17 mouse cellular contexts compared by ENCODE assay signal in the genomic region with DNA sequence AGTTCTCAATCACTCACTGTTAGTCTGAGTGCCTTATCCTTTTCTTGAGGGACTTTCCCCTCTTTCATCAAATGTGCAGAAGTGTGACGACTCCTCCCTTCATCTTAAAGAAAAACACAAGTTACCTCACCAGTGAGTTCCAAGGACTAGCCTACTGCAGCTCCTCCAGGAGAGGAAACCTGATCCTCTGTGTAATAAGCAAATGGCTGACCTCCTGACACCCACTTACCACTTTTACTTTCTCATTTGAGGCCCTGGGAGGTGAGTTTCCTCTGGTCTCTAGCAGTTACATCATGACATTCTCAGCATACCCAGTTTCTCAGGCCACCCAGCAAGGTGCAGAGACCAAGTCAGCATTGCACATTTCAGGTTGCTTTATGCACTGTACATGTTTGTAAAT.
DNase-seq lines count a peak whose midpoint lies in the region; ATAC-seq and TF ChIP-seq lines count a peak whose summit lies in the region.
"Had no signal": no experiment of that assay in that cellular context is flagged by ENCODE, and none has a peak within 500 bp of the region (broad histone marks: within the 10 kb centered on the region; RNA-seq: fewer than 3 reads in every experiment).

No protein-coding gene starts in this region.

- no peak for TF ChIP-seq CTCF in kidney, postnatal 0 days (IDR thresholded peaks at IDR 0.05; ENCODE audit: low read depth)
- TF ChIP-seq CTCF in Patski (IDR thresholded peaks at IDR 0.05) = no peak

- DNase-seq in kidney, postnatal 0 days (ENCODE audit: low spot score) = peak; percentile 82
- DNase-seq in kidney, adult 9 months = no peak
- peak; percentile 19 for DNase-seq in Patski (ENCODE audit: low read depth, low spot score)
- DNase-seq in embryonic facial prominence, embryonic 10.5 days (ENCODE audit: low spot score) = peak; percentile 68
- DNase-seq in adrenal gland, adult (ENCODE audit: inconsistent age in 2 of 2, low spot score in 1 of 2) = no peak
- no peak for DNase-seq in frontal cortex, postnatal 14 days (ENCODE audit: low spot score in 2 of 2)
- DNase-seq: cerebellum, postnatal 36 days; gastrocnemius, postnatal 14 days; heart, postnatal 36 days; kidney, adult 18-20 months; liver, postnatal 0 days; right cerebral cortex, postnatal 4 days had no signal

- 0% methylated on average over 1 of the region's 1 CpGs for WGBS in kidney, postnatal 0 days
- WGBS in embryonic facial prominence, embryonic 10.5 days = 4% methylated on average over 1 of the region's 1 CpGs
- WGBS in limb, embryonic 13.5 days = 10% methylated on average over 1 of the region's 1 CpGs

- no peak overlapping the region for H3K4me2 ChIP-seq in kidney, postnatal 0 days (ENCODE audit: low read length)
- H3K4me2 ChIP-seq in limb, embryonic 13.5 days (replicated peaks) = no peak overlapping the region
- H3K4me2 ChIP-seq: midbrain, embryonic 12.5 days had no signal

- no peaks in the 10 kb centered on the region for H3K9me3 ChIP-seq in kidney, postnatal 0 days (replicated peaks; ENCODE audit: low read length)
- H3K9me3 ChIP-seq in embryonic facial prominence, embryonic 10.5 days = no peaks in the 10 kb centered on the region
- no peaks in the 10 kb centered on the region for H3K9me3 ChIP-seq in limb, embryonic 13.5 days
- H3K9me3 ChIP-seq: heart, embryonic 10.5 days; midbrain, embryonic 12.5 days had no signal

- H3K4me3 ChIP-seq in kidney, postnatal 0 days (replicated peaks; ENCODE audit: low read depth, low read length) = no peak overlapping the region
- no peak overlapping the region for H3K4me3 ChIP-seq in embryonic facial prominence, embryonic 10.5 days
- no peak overlapping the region for H3K4me3 ChIP-seq in limb, embryonic 13.5 days
- H3K4me3 ChIP-seq: erythroblast, embryonic 14.5 days; heart, embryonic 10.5 days; midbrain, embryonic 12.5 days had no signal

- H3K36me3 ChIP-seq in kidney, postnatal 0 days (ENCODE audit: insufficient read depth, low read length) = no peaks in the 10 kb centered on the region
- no peaks in the 10 kb centered on the region for H3K36me3 ChIP-seq in embryonic facial prominence, embryonic 10.5 days (replicated peaks)
- H3K36me3 ChIP-seq in limb, embryonic 13.5 days = no peaks in the 10 kb centered on the region
- H3K36me3 ChIP-seq: heart, embryonic 10.5 days; midbrain, embryonic 12.5 days had no signal

- H3K4me1 ChIP-seq in kidney, postnatal 0 days (replicated peaks; ENCODE audit: insufficient read depth, low read length) = no peaks in the 10 kb centered on the region; the same call in 1 of the 2 replicates
- peaks cover 12% of the 10 kb centered on the region for H3K4me1 ChIP-seq in embryonic facial prominence, embryonic 10.5 days
- H3K4me1 ChIP-seq in limb, embryonic 13.5 days = peaks cover 18% of the 10 kb centered on the region
- H3K4me1 ChIP-seq: heart, embryonic 10.5 days; midbrain, embryonic 12.5 days had no signal

- CTCF ChIA-PET in Patski (lab: Charles Lee) = no interaction called here

- peak; percentile 90 for ATAC-seq in kidney, postnatal 0 days (replicated peaks; ENCODE audit: low FRiP score, low read depth)
- ATAC-seq in Patski = peak; percentile 87
- peak; percentile 57 for ATAC-seq in limb, embryonic 13.5 days (ENCODE audit: low FRiP score, low read depth)
- ATAC-seq: forebrain, embryonic 16.5 days; liver, postnatal 0 days had no signal

- H3K27me3 ChIP-seq in kidney, postnatal 0 days (ENCODE audit: insufficient read depth, low read length) = no peaks in the 10 kb centered on the region
- H3K27me3 ChIP-seq in Patski = peaks cover 9% of the 10 kb centered on the region
- peaks cover 11% of the 10 kb centered on the region for H3K27me3 ChIP-seq in embryonic facial prominence, embryonic 10.5 days (replicated peaks; ENCODE audit: low read depth, poor library complexity, severe bottlenecking)
- peaks cover 7% of the 10 kb centered on the region; the same call in 1 of the 2 replicates for H3K27me3 ChIP-seq in limb, embryonic 13.5 days
- H3K27me3 ChIP-seq: midbrain, embryonic 12.5 days had no signal

- in situ Hi-C loops in Patski (cut with MboI; ENCODE audit: low pct_unique_long_range_greater_than_20kb) = no loop called here

- POLR2A ChIA-PET in Patski (lab: Charles Lee) = no interaction called here

- H3K27ac ChIP-seq in kidney, postnatal 0 days = no peak overlapping the region
- no peak overlapping the region for H3K27ac ChIP-seq in embryonic facial prominence, embryonic 10.5 days (replicated peaks)
- no peak overlapping the region for H3K27ac ChIP-seq in limb, embryonic 13.5 days
- H3K27ac ChIP-seq: heart, embryonic 10.5 days; midbrain, embryonic 12.5 days had no signal

- H3K9ac ChIP-seq in kidney, postnatal 0 days (ENCODE audit: low read depth, low read length) = no peak overlapping the region
- no peak overlapping the region for H3K9ac ChIP-seq in limb, embryonic 13.5 days
- H3K9ac ChIP-seq: liver, postnatal 0 days; midbrain, embryonic 12.5 days had no signal

Comparison
In these comparisons a context has a peak if more than half of its experiments do, and no peak if none do; other contexts are left out.
1. DNase-seq: peak in kidney, postnatal 0 days (single experiment), Patski (single experiment) and embryonic facial prominence, embryonic 10.5 days (single experiment); none in kidney, adult 9 months (single experiment), adrenal gland, adult (0 of 2) and frontal cortex, postnatal 14 days (0 of 2).
2. Peak in every context shown above with its lines, with median percentiles within 50 percentile points of each other: ATAC-seq.